Mouse (Mus musculus) brain, embryonic 18.5 days (tissue): ENCODE data around the gene Ppfia2.

Experiments
- DNase-seq: peaks from one replicate; pipeline ENCODE4 v3.0.0-alpha.2; 2012; ENCODE audit warnings: low read depth, low spot score

Ppfia2 gene

DNA sequence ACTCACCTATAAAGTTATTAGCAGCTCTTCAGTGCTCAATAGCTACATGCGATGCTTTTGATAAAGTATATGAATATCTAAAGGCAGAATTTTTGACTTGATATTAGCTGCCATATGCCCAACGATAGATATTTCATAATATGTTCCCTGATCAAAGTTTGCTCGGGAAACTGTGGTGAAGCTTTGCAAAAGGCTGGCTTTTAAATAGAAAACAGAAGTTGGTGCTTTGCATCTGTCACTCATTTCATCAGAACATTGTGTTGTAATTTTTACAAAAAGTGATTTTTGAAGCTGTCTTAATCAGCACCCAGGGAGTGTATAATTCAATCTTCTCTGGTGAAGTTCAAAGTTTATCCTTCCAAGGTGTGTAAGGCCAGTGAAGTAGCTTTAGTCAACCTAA lies 195.1 kb downstream of the Ppfia2 start:
- DNase-seq, result no peak

DNA sequence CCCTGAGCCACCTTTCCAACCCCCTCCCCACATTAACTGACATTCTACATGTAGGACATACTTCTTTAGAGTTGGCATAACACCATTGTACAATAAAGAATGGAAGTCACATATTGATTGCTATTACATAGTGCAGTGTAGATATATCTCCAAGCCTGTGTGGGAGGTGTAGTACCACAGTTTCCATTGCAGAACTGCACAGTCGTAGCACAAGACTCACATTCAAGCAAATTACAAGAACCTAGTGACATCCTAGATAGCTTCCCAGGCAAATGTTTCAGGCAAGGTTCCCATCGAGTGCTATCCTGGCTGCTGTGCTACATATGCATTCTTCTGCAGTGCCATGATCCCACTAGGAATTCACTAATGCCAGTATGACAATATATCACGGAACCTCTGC lies 200.0 kb downstream of the Ppfia2 start:
- DNase-seq, result no peak

DNA sequence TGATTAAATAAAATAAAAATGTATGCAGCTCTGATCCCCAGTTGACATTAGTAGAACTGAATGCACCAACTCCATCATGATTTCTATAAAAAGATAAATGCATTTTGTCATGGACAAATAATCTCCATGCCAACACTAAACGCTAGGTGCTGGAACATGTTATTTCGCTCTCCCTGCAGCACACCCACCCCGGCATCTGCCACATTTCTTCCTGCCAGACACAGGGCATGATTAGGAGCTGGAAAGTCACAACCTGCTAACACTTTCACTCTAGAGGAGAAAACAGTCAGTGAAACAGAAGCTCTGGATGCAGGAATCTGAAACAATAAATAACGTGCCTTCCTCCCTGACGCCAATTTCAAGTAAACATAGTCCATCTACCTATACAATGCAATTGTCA lies 211.3 kb downstream of the Ppfia2 start:
- DNase-seq, result no peak

DNA sequence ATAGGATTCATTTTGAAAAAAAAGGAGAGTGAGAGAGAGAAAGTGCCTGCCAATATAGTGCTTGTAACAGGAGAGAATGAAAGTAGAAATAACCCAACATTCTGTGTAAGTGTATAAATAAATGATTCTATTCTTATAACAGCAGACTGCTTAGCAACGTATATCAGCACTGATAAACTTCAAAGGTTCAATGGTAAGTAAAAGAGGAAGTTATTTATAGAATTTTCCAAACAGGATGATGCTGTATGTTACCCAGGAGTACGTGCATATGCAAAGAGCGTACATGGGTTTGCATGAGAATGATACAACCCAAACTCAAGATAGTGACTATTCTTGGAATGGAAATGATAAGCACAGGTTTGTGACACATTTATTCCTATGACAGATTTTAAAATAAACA lies 215.4 kb downstream of the Ppfia2 start:
- no peak for DNase-seq

DNA sequence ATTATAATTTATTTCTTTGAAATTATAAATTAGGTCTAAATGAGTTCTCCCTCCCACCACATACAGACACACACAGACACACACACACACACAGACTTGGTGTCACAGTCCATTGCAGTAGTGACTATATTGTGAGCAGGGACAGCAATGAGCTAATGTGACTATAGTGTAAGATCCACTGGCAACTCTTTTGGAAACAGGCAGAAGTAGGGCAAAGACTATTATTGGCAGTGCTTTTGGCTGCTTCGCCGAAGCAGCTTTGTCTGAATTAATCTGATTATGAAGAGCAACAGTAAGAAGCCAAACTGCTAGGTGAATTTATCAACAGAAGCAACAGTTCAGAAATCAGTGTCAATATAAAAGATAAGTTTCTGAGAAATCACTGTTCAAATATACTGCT lies 249.8 kb downstream of the Ppfia2 start:
- no peak for DNase-seq

DNA sequence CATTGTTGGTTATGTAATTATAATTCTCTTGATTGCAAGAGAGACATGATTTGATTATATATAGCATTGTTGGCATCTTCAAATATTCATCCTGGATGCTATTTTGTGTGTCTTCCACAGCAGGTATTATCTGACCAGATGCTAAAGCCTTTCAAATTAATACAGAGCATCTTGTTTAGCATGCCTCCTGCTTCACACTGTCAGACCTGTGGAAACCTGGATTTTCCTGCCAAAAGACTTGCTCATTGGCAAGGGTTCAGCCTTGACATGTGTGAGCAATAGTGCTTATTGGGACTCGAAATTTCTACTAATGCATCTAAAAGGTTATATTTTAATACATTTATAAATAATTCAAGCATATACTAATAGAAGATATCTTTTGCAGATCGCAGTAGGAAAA lies 262.1 kb downstream of the Ppfia2 start:
- no peak for DNase-seq

DNA sequence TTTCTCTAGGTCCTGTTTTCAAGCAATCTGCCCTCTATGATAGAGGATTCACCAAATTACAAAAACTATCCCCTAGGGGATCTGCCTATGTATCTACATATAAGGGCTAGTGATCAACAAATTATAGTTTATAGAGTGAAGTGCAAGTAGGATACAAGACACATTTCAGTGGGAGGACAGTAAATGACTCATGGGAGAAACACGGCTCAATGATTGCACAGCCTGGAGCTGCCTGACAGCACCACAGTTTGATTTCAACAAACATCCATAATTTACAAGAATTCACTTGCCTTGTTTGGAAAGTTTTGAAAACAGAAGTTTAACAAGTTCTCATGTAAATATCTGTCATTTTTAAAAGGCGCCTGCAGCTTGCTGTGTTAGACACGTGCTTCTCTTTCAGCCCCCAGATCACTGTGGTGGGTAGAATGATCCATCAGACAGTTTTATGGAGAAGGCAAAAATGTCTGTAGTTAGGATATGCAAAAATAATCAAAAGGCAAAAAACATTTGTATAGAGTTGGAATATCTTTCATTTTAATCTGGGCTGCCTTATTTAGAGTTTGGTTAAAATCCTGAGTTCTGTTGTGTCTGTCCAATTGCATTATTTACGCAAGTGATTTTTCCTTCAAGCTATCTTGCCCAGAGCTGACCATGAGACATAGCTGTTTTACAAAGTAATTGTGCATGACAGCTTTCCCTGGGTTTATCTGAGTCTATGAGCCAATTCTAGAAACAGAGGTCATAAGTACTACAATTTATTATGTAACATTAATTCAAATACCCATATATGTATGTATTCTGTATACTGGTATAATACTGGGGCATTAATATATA lies 266.3 kb downstream of the Ppfia2 start:
- DNase-seq, result no peak

DNA sequence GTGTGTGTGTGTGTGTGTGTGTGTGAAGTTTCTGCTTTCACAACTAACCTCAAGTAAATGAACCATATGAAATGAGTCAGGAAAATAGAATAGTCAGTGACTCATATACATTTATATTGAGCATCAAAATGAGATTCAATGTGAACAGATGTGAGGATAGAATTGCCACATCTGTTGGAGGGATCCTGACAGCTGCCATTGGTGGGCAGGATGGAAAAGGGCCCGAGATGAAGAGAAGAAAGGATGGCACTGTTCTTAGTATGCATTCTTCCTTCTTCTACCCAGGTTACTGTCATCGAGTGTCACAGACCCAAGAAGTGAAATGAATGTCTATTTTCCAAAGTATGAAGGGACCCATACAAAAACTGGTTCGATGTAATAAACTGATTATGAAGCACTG lies 268.1 kb downstream of the Ppfia2 start:
- no peak for DNase-seq

DNA sequence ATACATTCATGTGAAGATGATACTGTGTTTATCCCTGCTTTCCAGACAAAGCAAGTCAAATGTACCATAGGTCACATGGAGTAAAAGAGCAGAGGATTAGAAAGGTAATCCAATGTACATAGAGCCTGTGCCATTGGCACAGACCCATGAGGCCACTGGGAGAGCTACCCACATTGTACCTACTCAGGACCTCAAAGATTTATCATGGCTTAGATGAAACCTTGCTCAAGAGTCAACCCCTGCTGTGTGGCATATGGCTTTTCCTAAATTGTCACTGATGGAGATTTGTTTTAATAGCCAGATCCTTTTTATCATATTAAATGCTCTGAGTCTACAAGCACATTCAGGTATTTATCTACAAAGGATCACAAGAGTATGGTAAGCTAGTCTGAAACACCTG lies 274.8 kb downstream of the Ppfia2 start:
- no peak for DNase-seq

DNA sequence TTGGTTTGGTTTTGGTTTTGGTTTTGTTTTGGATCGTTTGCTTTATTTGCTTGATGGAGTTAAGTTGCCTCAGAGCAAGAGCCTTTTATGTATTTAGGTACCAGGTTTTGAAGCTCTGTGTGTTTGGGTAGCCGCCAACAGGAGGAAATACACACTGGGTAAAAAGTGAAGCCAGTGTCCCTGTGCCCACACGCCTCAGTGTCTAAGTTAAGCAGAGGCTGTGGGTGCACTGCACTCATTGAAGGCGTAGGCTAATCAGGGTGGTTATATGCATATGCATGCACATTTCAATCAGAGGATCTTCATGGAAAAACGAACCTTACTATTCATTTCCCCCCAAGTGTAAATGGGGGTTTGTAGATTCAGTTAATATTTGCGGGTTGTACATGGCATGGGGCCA lies 290.9 kb downstream of the Ppfia2 start:
- DNase-seq, result no peak

DNA sequence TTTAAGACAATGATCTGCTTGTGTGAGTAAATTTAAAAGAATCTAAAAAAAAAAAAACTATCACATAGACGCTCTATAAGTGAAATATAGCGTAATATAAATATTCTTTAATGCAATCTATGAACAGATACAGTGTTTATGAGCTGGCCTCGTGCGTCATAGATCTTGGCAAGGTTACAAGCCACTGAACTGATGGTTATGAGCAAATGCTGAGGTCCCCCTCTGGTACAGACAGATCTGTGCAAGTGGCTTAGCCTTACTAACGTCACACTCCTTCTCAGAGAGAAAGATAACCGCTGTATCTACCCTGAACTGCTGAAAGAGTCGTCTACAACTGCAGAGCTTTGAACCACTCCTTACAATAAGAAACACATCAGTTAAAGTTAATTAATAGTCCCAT lies 293.6 kb downstream of the Ppfia2 start:
- no peak for DNase-seq

DNA sequence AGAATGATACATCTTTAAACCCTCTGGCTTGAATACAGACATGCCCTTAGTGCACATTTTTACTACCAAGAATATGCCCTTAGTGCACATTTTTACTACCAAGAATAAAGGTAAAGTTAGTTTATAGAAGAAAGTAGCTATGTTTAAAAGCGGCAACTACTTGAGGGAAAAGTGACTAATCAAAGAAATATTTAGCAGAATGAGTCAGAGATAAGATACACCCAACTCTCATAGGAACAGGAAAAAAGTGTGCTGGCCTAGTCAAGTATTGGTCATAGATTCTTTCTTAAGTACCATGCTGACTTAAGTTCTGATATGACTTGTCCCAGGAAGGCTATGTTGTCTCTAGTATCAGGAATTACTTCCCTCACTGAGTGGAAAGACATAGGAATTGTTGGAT lies 305.4 kb downstream of the Ppfia2 start:
- no peak for DNase-seq

DNA sequence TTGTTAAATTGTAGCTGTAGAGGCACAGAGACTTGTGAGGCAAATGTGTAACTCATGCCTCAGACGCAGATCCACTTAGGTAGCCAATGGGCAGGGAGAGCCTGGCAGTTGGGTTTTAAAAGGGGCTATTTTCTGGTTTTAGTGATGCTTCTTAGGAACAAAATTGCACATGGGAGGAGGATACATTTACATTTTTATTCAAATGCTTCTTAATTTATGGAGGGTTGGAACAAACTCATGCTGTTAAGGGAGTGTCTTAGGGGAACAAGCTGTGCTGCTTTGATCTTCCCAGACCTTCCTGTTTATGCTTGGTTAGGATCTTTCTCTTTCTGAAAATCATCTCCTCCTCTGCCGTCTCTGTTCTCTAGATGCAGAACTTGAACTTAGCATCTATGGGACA lies 345.3 kb downstream of the Ppfia2 start:
- no peak for DNase-seq

DNA sequence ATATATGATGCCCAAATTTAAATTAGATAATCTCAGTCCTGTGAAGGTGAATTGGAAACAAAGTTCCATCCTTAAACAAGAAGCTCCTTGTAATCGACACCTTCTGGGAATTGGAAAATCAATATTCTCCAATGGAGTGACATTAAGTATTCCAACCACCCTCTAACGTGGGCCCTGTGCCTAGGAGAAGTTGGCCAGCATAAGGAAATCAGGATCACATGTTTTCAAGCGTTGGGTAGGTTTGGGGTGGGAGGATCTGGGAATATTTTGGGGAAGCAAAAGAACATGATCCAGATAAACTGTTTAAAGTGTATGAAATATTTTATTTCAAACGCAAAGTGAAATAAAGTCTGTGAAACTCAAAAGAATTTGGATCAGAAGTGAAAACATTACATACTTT lies 348.2 kb downstream of the Ppfia2 start:
- no peak for DNase-seq

DNA sequence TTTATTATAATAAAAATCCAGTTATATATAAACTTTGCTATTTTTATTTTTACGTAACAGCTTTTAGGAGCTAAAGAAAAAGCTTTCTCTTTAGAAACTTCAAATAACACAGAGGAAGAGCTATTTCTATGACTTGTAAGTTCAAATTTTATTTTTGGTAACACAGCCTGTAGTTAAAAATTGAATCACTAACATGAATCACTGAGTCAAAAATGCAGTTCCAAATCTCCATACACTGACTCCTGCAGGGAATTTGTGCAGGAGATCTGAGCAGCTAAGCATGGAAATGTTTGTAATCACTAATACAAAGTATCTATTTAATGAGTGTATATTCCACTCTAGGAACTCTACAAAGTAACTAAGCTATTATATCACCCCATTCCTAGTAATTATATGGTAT lies 354.1 kb downstream of the Ppfia2 start:
- no peak for DNase-seq

DNA sequence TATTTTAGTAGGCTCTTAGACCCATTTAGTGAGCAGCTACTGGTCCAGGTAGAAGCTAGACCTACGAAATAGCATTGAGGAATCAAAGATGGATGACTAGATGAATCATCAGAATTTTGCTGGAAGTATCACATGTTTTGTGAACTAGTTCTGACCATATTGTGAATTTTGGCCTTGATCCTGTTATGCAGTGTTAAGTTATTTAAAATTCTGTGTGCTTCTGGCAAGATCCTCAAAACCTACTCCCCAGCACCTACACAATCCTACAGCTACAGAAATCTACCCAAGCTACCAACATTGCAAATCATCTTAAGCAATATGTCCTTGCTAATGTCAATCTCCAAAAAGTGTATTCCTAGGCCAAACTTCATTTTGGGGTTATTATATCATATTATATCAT lies 368.3 kb downstream of the Ppfia2 start:
- DNase-seq, result no peak

DNA sequence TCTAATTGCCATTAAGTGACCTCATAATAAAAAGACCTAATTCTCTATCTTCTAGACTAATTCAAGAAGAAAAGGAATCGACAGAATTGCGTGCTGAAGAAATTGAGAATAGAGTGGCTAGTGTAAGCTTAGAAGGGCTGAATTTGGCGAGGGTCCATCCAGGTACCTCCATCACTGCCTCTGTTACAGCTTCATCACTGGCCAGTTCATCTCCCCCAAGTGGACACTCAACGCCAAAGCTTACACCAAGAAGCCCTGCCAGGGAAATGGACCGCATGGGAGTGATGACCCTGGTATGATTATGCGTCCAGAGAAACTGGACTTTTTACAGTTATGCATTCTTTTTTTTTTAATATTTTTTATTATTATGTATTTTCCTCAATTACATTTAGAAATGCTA lies 388.0 kb downstream of the Ppfia2 start:
- DNase-seq, result no peak

DNA sequence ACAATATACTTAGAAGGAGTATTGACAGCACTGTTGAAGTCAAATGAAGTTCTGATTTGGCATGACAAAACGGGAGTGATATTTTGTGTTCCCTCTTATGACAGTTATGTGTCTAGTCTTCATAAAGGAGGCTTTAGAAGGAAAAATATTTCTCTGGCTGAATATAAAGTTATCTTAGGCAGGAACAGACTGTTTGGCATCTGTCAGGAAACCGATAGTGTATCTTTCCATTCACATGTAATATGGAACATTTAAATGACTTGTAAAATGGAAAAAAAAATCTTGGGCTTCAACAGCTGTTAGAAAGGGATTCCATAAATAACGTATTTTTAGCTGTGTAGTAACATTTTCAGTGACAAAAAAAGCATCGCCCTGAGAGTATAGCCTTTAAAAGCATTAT lies 400.1 kb downstream of the Ppfia2 start:
- peak; percentile 20 for DNase-seq

DNA sequence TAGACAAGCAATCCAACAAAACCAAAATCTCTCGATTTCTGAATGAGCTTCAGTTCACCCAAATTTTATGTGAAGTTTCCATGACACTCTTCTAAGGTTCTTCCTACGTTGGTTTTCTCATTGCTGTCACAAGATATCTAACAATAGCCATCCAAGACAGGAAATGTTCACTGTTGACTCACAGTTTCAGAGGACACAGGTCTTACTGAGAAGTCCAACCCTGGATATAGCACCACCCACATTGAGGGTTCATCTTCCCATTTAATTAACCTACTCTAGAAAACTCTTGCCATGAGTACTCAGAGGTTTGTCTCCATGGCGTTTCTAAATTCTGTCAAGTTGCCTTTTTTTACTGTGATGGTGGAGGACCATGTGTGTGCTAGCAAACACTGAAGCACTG lies 401.7 kb downstream of the Ppfia2 start:
- DNase-seq, result no peak

DNA sequence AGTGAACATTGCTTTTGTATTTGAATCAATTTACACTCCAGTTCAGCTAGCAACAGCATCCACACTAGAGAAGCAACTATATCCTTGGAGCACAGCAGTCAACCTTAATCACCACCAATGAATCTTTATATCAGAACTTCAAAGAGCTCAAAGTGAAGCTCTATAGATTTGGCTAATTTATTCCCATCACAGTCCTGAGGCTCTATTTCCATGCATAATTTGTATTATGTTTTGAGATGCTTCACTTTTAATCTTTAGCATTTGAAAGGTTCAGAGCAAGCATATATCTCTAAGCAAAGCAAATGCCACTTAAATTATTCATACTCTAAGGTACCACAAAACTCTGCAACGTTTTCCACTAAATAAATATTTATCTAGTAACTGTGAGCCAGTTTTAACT lies 402.6 kb downstream of the Ppfia2 start:
- no peak for DNase-seq

DNA sequence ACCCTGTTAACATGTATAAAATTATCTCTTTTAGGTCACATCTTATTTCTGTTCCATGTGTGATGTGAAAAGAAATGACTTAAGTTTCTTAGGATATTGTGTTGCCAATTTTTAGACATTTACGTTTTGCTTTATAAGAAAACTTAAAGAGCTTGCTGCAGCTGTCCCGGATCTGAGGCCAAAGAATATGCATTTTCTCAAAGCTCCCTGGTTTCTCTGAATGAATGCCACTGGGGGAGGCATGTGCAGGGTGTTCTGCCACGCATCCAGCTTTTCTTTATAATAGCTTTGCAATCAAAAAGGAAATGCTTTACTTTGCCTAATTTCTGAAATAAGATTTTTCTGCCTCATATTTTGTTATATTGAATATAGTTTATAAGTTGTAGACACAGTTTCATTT lies 411.2 kb downstream of the Ppfia2 start:
- DNase-seq, result no peak

DNA sequence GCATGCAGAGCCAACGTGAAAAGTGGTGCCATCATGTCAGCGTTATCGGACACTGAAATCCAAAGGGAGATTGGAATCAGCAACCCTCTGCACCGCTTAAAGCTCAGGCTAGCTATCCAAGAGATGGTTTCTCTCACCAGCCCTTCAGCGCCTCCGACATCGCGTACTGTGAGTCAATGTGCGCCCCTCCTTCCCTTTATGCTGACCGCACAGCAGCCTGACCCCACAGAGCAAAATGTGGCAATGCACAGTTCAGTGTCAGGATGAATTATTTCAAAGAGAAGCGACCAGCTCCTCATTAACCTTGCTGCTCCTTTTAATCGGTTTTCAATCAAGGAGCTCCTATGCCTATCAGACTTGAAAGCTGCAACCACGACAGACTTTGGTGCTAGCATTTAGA lies 426.2 kb downstream of the Ppfia2 start:
- no peak for DNase-seq

DNA sequence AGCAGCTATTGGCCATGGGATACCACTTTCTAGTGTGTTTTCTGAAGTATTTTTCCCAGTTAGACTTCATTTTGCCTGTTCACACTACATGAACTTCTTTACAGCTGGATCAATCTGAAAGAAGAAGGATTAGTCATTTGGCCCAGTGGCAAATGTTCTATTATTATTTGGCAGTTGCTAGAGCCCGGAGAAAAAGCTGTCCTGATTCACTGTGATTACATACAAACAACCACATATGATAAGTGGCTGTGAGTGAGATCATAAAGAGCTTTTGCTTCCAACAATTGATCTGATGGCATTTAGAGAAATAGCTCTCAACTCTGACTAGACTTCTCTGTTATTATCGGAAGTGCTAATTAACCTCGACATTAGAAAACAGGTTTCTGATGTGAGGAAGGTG lies 440.0 kb downstream of the Ppfia2 start:
- DNase-seq, result no peak

DNA sequence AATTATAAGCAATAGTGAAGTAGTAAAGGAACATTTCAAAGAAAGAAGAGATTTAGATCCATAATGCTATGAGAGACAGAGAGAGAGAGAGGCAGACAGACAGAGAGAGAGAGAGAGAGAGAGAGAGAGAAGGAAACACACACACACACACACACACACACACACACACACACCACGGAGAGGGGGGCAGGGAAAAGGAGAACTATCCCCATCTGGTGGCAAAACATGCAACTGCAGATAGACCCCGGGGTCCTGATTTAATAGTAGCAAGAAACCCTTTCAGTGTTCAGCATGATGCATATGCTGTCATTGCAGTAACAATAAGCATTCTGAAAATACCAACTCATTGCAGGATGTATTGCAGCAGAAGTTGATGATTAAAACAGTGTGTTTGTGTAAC lies 442.9 kb downstream of the Ppfia2 start:
- DNase-seq, result no peak
